Mouse (Mus musculus) MEL (cell line): ENCODE measurements around the gene Zdhhc21. TPM values are rescaled to one million over a fixed set of nuclear protein-coding genes. Genes with fewer than 3 reads are reported as not detected.

ENCODE experiments used
- DNase-seq: peaks from one replicate; pipeline ENCODE4 v3.0.0; 2011; ENCODE audit warnings: low read depth, low spot score
- H3K27ac ChIP-seq: 2 replicates; pipeline ENCODE4 v1.5.1; 2012; ENCODE audit warnings: low read depth, mild to moderate bottlenecking, control low read depth, low read length, moderate library complexity; ENCODE audit not compliant: control insufficient read depth
- H3K27me3 ChIP-seq, 2 experiments: fragments of 150-350 bp in 1 of 2; sonication (generic) in 1 of 2; 2 replicates each; pipeline ENCODE4 v1.6.1; 2012; ENCODE audit warnings: low read length in 2 of 2, mild to moderate bottlenecking in 2 of 2, improper control_type of control experiment in 1 of 2, moderate library complexity in 1 of 2; ENCODE audit not compliant: insufficient read depth in 2 of 2, control insufficient read depth in 1 of 2
- H3K36me3 ChIP-seq, 2 experiments: 2 replicates each; pipeline ENCODE4 v1.6.1; 2012 to 2014; ENCODE audit warnings: low read length in 2 of 2, improper control_type of control experiment in 1 of 2, inconsistent platforms in 1 of 2, mild to moderate bottlenecking in 1 of 2; ENCODE audit not compliant: insufficient read depth in 2 of 2, control insufficient read depth in 1 of 2
- H3K4me1 ChIP-seq, 2 experiments: fragments of 150-350 bp in 1 of 2; sonication (generic) in 1 of 2; 2 replicates each; pipeline ENCODE4 v1.6.1; 2012; ENCODE audit warnings: low read length in 2 of 2, improper control_type of control experiment in 1 of 2, mild to moderate bottlenecking in 1 of 2; ENCODE audit not compliant: insufficient read depth in 2 of 2, control insufficient read depth in 1 of 2
- H3K4me3 ChIP-seq, 2 experiments: fragments of 150-350 bp in 1 of 2; sonication (generic) in 1 of 2; 2 replicates each; pipeline ENCODE4 v1.5.1; 2012; ENCODE audit warnings: low read depth in 2 of 2, low read length in 2 of 2, mild to moderate bottlenecking in 2 of 2, moderate library complexity in 2 of 2, control low read depth in 1 of 2, improper control_type of control experiment in 1 of 2; ENCODE audit not compliant: control insufficient read depth in 1 of 2, insufficient read depth in 1 of 2
- H3K79me2 ChIP-seq: 2 replicates; pipeline ENCODE4 v1.6.1; 2012; ENCODE audit warnings: mild to moderate bottlenecking, low read length, moderate library complexity; ENCODE audit not compliant: control insufficient read depth, poor library complexity, insufficient read depth
- H3K9ac ChIP-seq: 2 replicates; pipeline ENCODE4 v1.6.1; 2012; ENCODE audit warnings: low read depth, mild to moderate bottlenecking, control low read depth, low read length, moderate library complexity; ENCODE audit not compliant: control insufficient read depth, poor library complexity, severe bottlenecking
- H3K9me3 ChIP-seq: fragments of 150-350 bp; sonication (generic); replicated peaks from 2 replicates; pipeline ENCODE4 v1.6.1; 2012; ENCODE audit warnings: mild to moderate bottlenecking, low read length, improper control_type of control experiment, moderate library complexity; ENCODE audit not compliant: insufficient read depth
- BHLHE40 ChIP-seq: IDR thresholded peaks from 2 replicates; pipeline ENCODE4 v1.6.1; 2012; ENCODE audit warnings: low read depth, mild to moderate bottlenecking, inconsistent platforms, low read length, improper control_type of control experiment, borderline replicate concordance
- CHD1 ChIP-seq: IDR thresholded peaks from 2 replicates; pipeline ENCODE4 v1.6.1; 2012; ENCODE audit warnings: low read depth, mild to moderate bottlenecking, inconsistent platforms, low read length, improper control_type of control experiment
- E2F4 ChIP-seq: IDR thresholded peaks from 2 replicates; pipeline ENCODE4 v1.6.1; 2011; ENCODE audit warnings: low read depth, low read length, improper control_type of control experiment, borderline replicate concordance
- EP300 ChIP-seq, 2 experiments: IDR thresholded peaks; 2 replicates each; pipeline ENCODE4 v1.6.1; 2011; ENCODE audit warnings: improper control_type of control experiment in 2 of 2, low read length in 2 of 2, low read depth in 1 of 2, mild to moderate bottlenecking in 1 of 2
- GATA1 ChIP-seq: IDR thresholded peaks from 2 replicates; pipeline ENCODE4 v1.6.1; 2011; ENCODE audit warnings: low read depth, low read length, improper control_type of control experiment
- KAT2A ChIP-seq: conservative IDR thresholded peaks from 2 replicates; pipeline ENCODE4 v1.6.1; 2012; ENCODE audit warnings: low read depth, low read length, improper control_type of control experiment, inconsistent platforms
- MAX ChIP-seq: IDR thresholded peaks from 2 replicates; pipeline ENCODE4 v1.6.1; 2011; ENCODE audit warnings: low read length, improper control_type of control experiment
- MAZ ChIP-seq: IDR thresholded peaks from 2 replicates; pipeline ENCODE4 v1.6.1; 2012; ENCODE audit warnings: low read depth, mild to moderate bottlenecking, inconsistent platforms, low read length, improper control_type of control experiment
- MEF2A ChIP-seq: IDR thresholded peaks from 2 replicates; pipeline ENCODE4 v1.6.1; 2014; ENCODE audit warnings: low read depth, mild to moderate bottlenecking, inconsistent platforms, low read length, improper control_type of control experiment; ENCODE audit not compliant: poor library complexity, insufficient replicate concordance, severe bottlenecking; ENCODE audit errors: extremely low read depth
- MYB ChIP-seq: IDR thresholded peaks from 2 replicates; pipeline ENCODE4 v1.6.1; 2011; ENCODE audit warnings: mild to moderate bottlenecking, low read depth, low read length, improper control_type of control experiment
- MYC ChIP-seq: IDR thresholded peaks from 2 replicates; pipeline ENCODE4 v1.6.1; 2011; ENCODE audit warnings: low read depth, mild to moderate bottlenecking, low read length, improper control_type of control experiment, moderate library complexity
- POLR2AphosphoS2 ChIP-seq: IDR thresholded peaks from 2 replicates; pipeline ENCODE4 v1.6.1; 2011; ENCODE audit warnings: low read length, improper control_type of control experiment
- RAD21 ChIP-seq: IDR thresholded peaks from 2 replicates; pipeline ENCODE4 v1.6.1; 2011; ENCODE audit warnings: mild to moderate bottlenecking, low read depth, low read length, improper control_type of control experiment
- RCOR1 ChIP-seq: IDR thresholded peaks from 2 replicates; pipeline ENCODE4 v1.6.1; 2012; ENCODE audit warnings: low read depth, mild to moderate bottlenecking, inconsistent platforms, low read length, improper control_type of control experiment
- SIN3A ChIP-seq: IDR thresholded peaks from 2 replicates; pipeline ENCODE4 v1.6.1; 2012; ENCODE audit warnings: low read length, improper control_type of control experiment, inconsistent platforms
- TBP ChIP-seq: IDR thresholded peaks from 2 replicates; pipeline ENCODE4 v1.8.0; 2011; ENCODE audit warnings: low read depth, low read length, improper control_type of control experiment
- UBTF ChIP-seq: IDR thresholded peaks from 2 replicates; pipeline ENCODE4 v1.6.1; 2012; ENCODE audit warnings: low read depth, mild to moderate bottlenecking, inconsistent platforms, low read length, improper control_type of control experiment, moderate library complexity, borderline replicate concordance; ENCODE audit not compliant: insufficient read depth
- USF1 ChIP-seq: IDR thresholded peaks from 2 replicates; pipeline ENCODE4 v1.6.1; 2014; ENCODE audit warnings: low read depth, mild to moderate bottlenecking, inconsistent platforms, low read length, improper control_type of control experiment, moderate library complexity
- ZC3H11A ChIP-seq: IDR thresholded peaks from 2 replicates; pipeline ENCODE4 v1.6.1; 2012; ENCODE audit warnings: low read depth, mild to moderate bottlenecking, inconsistent platforms, low read length, improper control_type of control experiment
- ZKSCAN1 ChIP-seq: IDR thresholded peaks from 2 replicates; pipeline ENCODE4 v1.6.1; 2012; ENCODE audit warnings: low read depth, mild to moderate bottlenecking, inconsistent platforms, low read length, improper control_type of control experiment, moderate library complexity
- ZMIZ1 ChIP-seq: IDR thresholded peaks from 2 replicates; pipeline ENCODE4 v1.6.1; 2012; ENCODE audit warnings: low read depth, mild to moderate bottlenecking, inconsistent platforms, low read length, improper control_type of control experiment, moderate library complexity
- ZNF384 ChIP-seq: IDR thresholded peaks from 2 replicates; pipeline ENCODE4 v1.6.1; 2012; ENCODE audit warnings: low read depth, mild to moderate bottlenecking, inconsistent platforms, low read length, improper control_type of control experiment
- polyA plus RNA-seq, 2 experiments: library from polyadenylated mRNA; stranded (reverse) in 1 of 2; unstranded in 1 of 2; fragments of >175 nt in 1 of 2; fragments of >200 nt in 1 of 2; gene quantifications; 2 replicates each; pipeline versions ENCODE4 v1.2.1 to v1.2.4; 2012; ENCODE audit warnings: low replicate concordance in 2 of 2, low read depth in 1 of 2; ENCODE audit not compliant: insufficient read length in 2 of 2, insufficient read depth in 1 of 2, missing spikeins in 1 of 2
- total RNA-seq: library from RNA; depleted of rRNA; stranded (reverse); fragments of 300-350 nt; gene quantifications from 2 replicates; pipeline ENCODE4 v1.2.3, GENCODE M21; 2012

Gene Zdhhc21
- total and polyA plus RNA-seq, 3 experiments = 6.5 to 7.8 TPM; not detected in 1

- TF ChIP-seq EP300 (IDR thresholded peaks at IDR 0.05; ENCODE audit: low read depth in 1 of 2, low read length in 2 of 2) = peak in 1 of 2 experiments; percentile 14; a peak in 1 of 4 replicates
- TF ChIP-seq GATA1 = no peak
- TF ChIP-seq MYC = 0 out of 2 replicates have a peak, but pooled peaks have one; percentile 36
- no peak for TF ChIP-seq CHD1
- no peak for TF ChIP-seq MAZ
- TF ChIP-seq RAD21 = no peak
These were observed at the start of gene Zdhhc21 (continued) for GRCm38 (mm10) chr4:82859131-82860125.

GRCm38 (mm10) chr4:82895227-82895626 is 35.5 kb upstream of the Zdhhc21 start:
- DNase-seq = no peak
- Histone ChIP-seq H3K4me1 (no peaks in the 10 kb centered on the region), H3K79me2 (no peaks in the 10 kb centered on the region), H3K4me3 (no peak overlapping the region), H3K36me3 (no peaks in the 10 kb centered on the region), H3K27ac (no peak overlapping the region), H3K27me3 (no peaks in the 10 kb centered on the region), H3K9ac (no peak overlapping the region), H3K9me3 (no peaks in the 10 kb centered on the region)
- TF ChIP-seq POLR2AphosphoS2 = no peak
- no peak for TF ChIP-seq CHD1
- no peak for TF ChIP-seq ZKSCAN1
- no peak for TF ChIP-seq GATA1
- TF ChIP-seq RCOR1 = no peak
- TF ChIP-seq KAT2A = no peak
- no peak for TF ChIP-seq SIN3A
- TF ChIP-seq USF1 = no peak
- no peak for TF ChIP-seq E2F4
- TF ChIP-seq MAX = no peak

GRCm38 (mm10) chr4:82892247-82892646 is 32.5 kb upstream of the Zdhhc21 start:
- Histone ChIP-seq H3K9ac (no peak overlapping the region), H3K27me3 (no peaks in the 10 kb centered on the region), H3K79me2 (no peaks in the 10 kb centered on the region), H3K9me3 (no peaks in the 10 kb centered on the region), H3K27ac (no peak overlapping the region), H3K4me3 (no peak overlapping the region), H3K4me1 (no peaks in the 10 kb centered on the region), H3K36me3 (no peaks in the 10 kb centered on the region)
- DNase-seq = no peak
- TF ChIP-seq CHD1 = no peak
- no peak for TF ChIP-seq MYB
- TF ChIP-seq ZNF384 = no peak
- TF ChIP-seq BHLHE40 = no peak
- TF ChIP-seq ZC3H11A = no peak
- TF ChIP-seq MEF2A = no peak
- TF ChIP-seq UBTF = no peak
- TF ChIP-seq USF1 = no peak
- no peak for TF ChIP-seq TBP
- TF ChIP-seq ZMIZ1 = no peak
- no peak for TF ChIP-seq SIN3A
